Mouse (Mus musculus) heart, postnatal 0 days (tissue): Measurements from ENCODE around the gene Bola2. TPM values are rescaled to one million over a fixed set of nuclear protein-coding genes. Genes with fewer than 3 reads are reported as not detected.

Experiments used
- ATAC-seq: fragments of 200-750 bp; cut with Nextera tagmentation; 2 replicates; pipeline ENCODE4 v1.8.0; 2017; ENCODE audit warnings: low read depth, moderate number of reproducible peaks, moderate library complexity; ENCODE audit not compliant: insufficient read depth
- DNase-seq: peaks from one replicate; pipeline ENCODE4 v3.0.0-alpha.2; 2016; ENCODE audit warnings: low spot score
- H3K27ac ChIP-seq: fragments of 300-500 bp; sonication (generic); 2 replicates; pipeline ENCODE4 v1.5.1; 2014; ENCODE audit warnings: low read depth, mild to moderate bottlenecking
- H3K27me3 ChIP-seq: fragments of 300-500 bp; sonication (generic); 2 replicates; pipeline ENCODE4 v1.6.1; 2014; ENCODE audit warnings: low read length, mixed read lengths; ENCODE audit not compliant: control insufficient read depth, insufficient read depth
- H3K36me3 ChIP-seq: fragments of 300-500 bp; sonication (generic); replicated peaks from 2 replicates; pipeline ENCODE4 v1.6.1; 2014; ENCODE audit warnings: low read length, mixed read lengths; ENCODE audit not compliant: control insufficient read depth, insufficient read depth
- H3K4me1 ChIP-seq: fragments of 300-500 bp; sonication (generic); 2 replicates; pipeline ENCODE4 v1.6.1; 2014; ENCODE audit warnings: antibody characterized with exemption; ENCODE audit not compliant: control insufficient read depth, insufficient read depth
- H3K4me2 ChIP-seq: fragments of 300-500 bp; sonication (generic); 2 replicates; pipeline ENCODE4 v1.6.1; 2014; ENCODE audit warnings: low read depth, mild to moderate bottlenecking, low read length, moderate library complexity
- H3K4me3 ChIP-seq: fragments of 300-500 bp; sonication (generic); 2 replicates; pipeline ENCODE4 v1.5.1; 2014; ENCODE audit warnings: low read depth, low read length
- H3K9ac ChIP-seq: fragments of 300-500 bp; sonication (generic); replicated peaks from 2 replicates; pipeline ENCODE4 v1.6.1; 2014; ENCODE audit warnings: low read depth, low read length, mixed read lengths
- H3K9me3 ChIP-seq: fragments of 300-500 bp; sonication (generic); replicated peaks from 2 replicates; pipeline ENCODE4 v1.6.1; 2016; ENCODE audit warnings: low read length; ENCODE audit not compliant: control insufficient read depth
- CTCF ChIP-seq: IDR thresholded peaks from 2 replicates; pipeline ENCODE4 v1.5.1; 2016; ENCODE audit warnings: antibody characterized with exemption, control low read depth, low read depth
- EP300 ChIP-seq: IDR thresholded peaks from 2 replicates; pipeline ENCODE4 v1.6.1; 2016; ENCODE audit warnings: antibody characterized with exemption, low read depth
- WGBS: fragments of 180-500 bp; shearing (Covaris S2); extraction: QIAGEN DNeasy Blood & Tissue Kit; methylation state at CpG from one replicate; pipeline ENCODE4 v1.1.7; 2014; 5-methylcytosine and 5-hydroxymethylcytosine counted together
- polyA plus RNA-seq: library from polyadenylated mRNA; unstranded; fragments of >200 nt; fragmentation: Nextera tagmentation; extraction: Ambion mirVana; gene quantifications from 2 replicates; pipeline ENCODE4 v1.2.1, GENCODE M21; 2015
- total RNA-seq: library from RNA; depleted of rRNA; stranded (reverse); fragments of >200 nt; gene quantifications from 2 replicates; pipeline ENCODE4 v1.2.3, GENCODE M21; 2014; ENCODE audit warnings: low replicate concordance

Gene Bola2
- total and polyA plus RNA-seq, 2 experiments from 2014 or later, result 36.5 to 89.0 TPM

DNA sequence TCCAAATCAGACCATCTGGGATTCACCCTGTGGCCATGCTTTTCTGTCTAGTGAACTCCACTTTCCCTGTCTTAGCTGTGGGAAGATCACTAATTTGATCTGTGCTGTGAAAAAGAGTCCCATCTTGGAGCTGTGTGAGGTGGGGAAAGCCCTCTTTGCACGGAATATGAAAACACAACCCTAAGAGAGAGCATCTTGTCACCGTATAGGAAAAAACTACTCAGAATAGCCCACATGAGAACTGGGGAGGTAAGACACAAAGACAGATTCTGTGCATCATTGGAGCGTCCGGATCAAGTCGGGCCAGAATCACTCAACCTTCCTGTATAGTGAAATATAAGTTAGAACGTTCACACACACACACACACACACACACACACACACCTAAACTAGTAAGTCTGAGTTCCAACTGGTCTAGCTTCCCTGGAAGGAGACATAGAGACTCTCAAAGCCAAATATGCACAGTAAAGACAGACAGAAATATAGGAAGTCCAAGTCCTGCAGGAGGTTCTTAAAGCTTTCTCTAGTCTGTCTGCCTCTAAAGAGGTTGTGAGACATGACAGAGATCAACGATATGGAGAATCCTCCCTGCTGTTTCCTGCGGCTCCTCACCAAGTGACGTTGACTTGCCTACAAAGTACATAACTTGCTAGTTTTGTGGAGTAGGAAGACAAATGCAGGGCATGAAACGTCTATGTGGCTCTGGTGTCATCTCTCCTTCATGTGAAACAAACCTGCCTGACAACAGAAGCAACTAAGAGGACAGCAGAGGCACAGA, 13.2 kb downstream of the Bola2 start:
- peaks cover 9% of the 10 kb centered on the region; the same call in 1 of the 2 replicates for H3K4me1 ChIP-seq
- DNase-seq, result no peak
- no peak overlapping the region for H3K4me2 ChIP-seq
- H3K4me3 ChIP-seq, result no peak overlapping the region
- no peaks in the 10 kb centered on the region for H3K9me3 ChIP-seq
- no peak overlapping the region for H3K27ac ChIP-seq
- H3K9ac ChIP-seq, result no peak overlapping the region
- H3K36me3 ChIP-seq, result no peaks in the 10 kb centered on the region
- no peak for TF ChIP-seq EP300
- TF ChIP-seq CTCF, result no peak
- H3K27me3 ChIP-seq, result peaks cover 20% of the 10 kb centered on the region
- WGBS, result 77% methylated on average over 10 of the region's 10 CpGs
- no peak for ATAC-seq

DNA sequence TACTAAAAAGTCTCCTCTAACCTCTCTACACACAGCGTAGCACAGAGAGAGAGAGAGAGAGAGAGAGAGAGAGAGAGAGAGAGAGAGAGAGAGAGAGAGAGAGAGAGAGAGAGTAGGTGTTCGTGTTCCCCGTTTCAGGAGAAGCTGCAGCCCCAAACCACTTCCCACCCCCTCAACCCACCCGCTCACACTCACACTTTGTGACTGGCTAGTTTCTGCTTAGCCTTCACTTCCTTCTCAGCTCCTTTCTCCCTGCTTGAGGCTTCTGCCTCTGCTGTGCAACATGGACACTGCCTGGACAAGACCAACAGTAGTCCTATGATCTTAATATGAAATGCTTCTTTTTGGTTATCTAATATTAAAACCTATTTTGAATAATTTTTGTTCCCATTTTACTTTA, 15.1 kb downstream of the Bola2 start:
- DNase-seq, result no peak
- H3K27ac ChIP-seq, result no peak overlapping the region
- H3K4me3 ChIP-seq, result no peak overlapping the region
- no peaks in the 10 kb centered on the region for H3K36me3 ChIP-seq
- peaks cover 2% of the 10 kb centered on the region; the same call in 1 of the 2 replicates for H3K27me3 ChIP-seq
- TF ChIP-seq EP300, result no peak
- TF ChIP-seq CTCF, result no peak
- WGBS, result 55% methylated on average over 4 of the region's 4 CpGs
- no peak overlapping the region for H3K9ac ChIP-seq
- H3K9me3 ChIP-seq, result no peaks in the 10 kb centered on the region
- H3K4me2 ChIP-seq, result no peak overlapping the region
- ATAC-seq, result no peak
- H3K4me1 ChIP-seq, result no peaks in the 10 kb centered on the region

DNA sequence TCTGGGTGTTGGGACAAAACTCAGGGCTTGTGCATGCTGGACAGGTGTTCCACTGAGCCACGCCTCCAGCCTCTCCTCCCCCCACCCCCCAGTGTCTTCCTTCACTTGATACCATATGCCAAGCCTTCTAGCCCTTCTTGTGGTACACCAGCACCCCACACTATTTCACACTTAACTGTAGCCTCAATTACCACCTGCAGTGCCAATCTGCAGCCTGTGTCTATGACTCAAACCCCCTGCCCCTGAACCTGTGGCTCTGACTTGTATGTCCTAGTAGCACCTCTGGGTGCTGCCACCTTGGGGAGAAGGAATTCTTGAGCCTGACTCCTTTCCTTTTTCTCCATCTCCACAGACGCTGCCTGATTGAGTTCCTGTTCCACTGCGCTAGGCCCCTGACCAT, 16.7 kb downstream of the Bola2 start:
- no peaks in the 10 kb centered on the region for H3K36me3 ChIP-seq
- WGBS, result 63% methylated on average over 3 of the region's 3 CpGs
- no peak overlapping the region for H3K4me2 ChIP-seq

DNA sequence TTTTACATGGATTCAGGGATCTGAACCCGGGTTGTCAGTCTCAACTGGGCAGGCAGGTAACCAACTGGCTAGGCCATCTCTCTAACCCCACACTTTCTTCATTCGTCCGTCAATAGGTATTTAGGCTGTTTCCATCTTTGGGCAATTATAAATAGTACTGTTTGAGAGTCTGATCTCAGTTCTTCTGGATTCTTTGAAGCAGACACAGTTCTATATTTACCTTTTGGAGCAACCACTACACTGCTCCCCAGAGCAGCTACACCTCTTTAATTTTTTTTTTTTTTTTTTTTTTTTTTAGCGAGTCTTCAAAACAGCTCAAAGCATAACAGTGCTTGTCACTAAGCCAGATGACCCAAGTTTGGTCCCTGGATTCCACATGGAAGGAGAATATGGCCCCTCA, 20.5 kb downstream of the Bola2 start:
- WGBS, result 65% methylated on average over 4 of the region's 4 CpGs
- Histone ChIP-seq H3K27me3 (no peaks in the 10 kb centered on the region), H3K4me2 (no peak overlapping the region), H3K9ac (no peak overlapping the region), H3K4me1 (no peaks in the 10 kb centered on the region), H3K27ac (no peak overlapping the region), H3K9me3 (no peaks in the 10 kb centered on the region), H3K36me3 (no peaks in the 10 kb centered on the region), H3K4me3 (no peak overlapping the region)
- ATAC-seq, result no peak
- no peak for TF ChIP-seq CTCF
- TF ChIP-seq EP300, result no peak
- no peak for DNase-seq

More for the DNA sequence above, 16.7 kb downstream of the Bola2 start:
- DNase-seq (no peak), ATAC-seq (no peak)
- Histone ChIP-seq H3K4me1 (no peaks in the 10 kb centered on the region), H3K4me3 (no peak overlapping the region), H3K27me3 (no peaks in the 10 kb centered on the region; the same call in 1 of the 2 replicates), H3K9ac (no peak overlapping the region), H3K27ac (no peak overlapping the region), H3K9me3 (no peaks in the 10 kb centered on the region)
- TF ChIP-seq CTCF (no peak), EP300 (no peak)

DNA sequence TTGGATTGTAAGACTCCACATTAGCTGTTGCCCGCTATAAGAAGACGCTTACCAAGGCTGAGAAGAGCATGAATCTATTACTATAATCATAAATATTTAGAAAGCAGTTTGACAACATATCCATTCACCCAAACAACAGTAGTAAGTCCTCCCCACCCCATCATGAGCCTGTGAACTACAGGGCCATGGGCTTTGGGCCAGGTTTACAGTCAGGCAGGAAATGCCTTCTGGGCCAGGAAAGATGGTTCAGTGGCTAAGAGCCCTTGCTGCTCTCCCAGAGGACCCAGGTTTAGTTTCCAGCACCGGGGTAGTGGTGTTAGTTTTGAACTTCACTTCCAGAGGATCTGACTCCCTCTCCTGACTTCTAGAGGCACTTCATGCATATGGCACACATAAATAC, 22.4 kb downstream of the Bola2 start:
- Histone ChIP-seq H3K4me2 (no peak overlapping the region), H3K4me1 (no peaks in the 10 kb centered on the region), H3K9me3 (no peaks in the 10 kb centered on the region), H3K36me3 (no peaks in the 10 kb centered on the region), H3K9ac (no peak overlapping the region), H3K27me3 (no peaks in the 10 kb centered on the region), H3K4me3 (no peak overlapping the region), H3K27ac (no peak overlapping the region)
- TF ChIP-seq EP300 (no peak), CTCF (no peak)
- DNase-seq (no peak), ATAC-seq (no peak)
- WGBS, result 87% methylated on average over 3 of the region's 3 CpGs
